Mouse (Mus musculus) kidney, adult 2 months (tissue): Measurements from ENCODE around the gene Zfp292.

Experiments
- CTCF ChIP-seq: fragments of 200-500 bp; conservative IDR thresholded peaks from 2 replicates; pipeline ENCODE4 v1.5.1; 2011; ENCODE audit warnings: low read depth, mild to moderate bottlenecking, control low read depth, low read length, moderate library complexity, mixed read lengths; ENCODE audit not compliant: insufficient read depth, insufficient read length
- POLR2A ChIP-seq: fragments of 200-500 bp; IDR thresholded peaks from one replicate; pipeline ENCODE4 v1.6.1; 2011; ENCODE audit warnings: low read depth, low read length, control low read depth

- TF ChIP-seq POLR2A (no peak), CTCF (no peak)
These were observed 1.7 kb downstream of the Zfp292 start for GRCm38 (mm10) chr4:34880921-34881650.
